Mouse (Mus musculus): ENCODE measurements at regions not wholly inside any gene's neighbourhood (a gene's known extent, or its start where the extent isn't known, plus 50 kb on each side); places are given as distances from the start of the nearest gene placed in this dataset.

DNA sequence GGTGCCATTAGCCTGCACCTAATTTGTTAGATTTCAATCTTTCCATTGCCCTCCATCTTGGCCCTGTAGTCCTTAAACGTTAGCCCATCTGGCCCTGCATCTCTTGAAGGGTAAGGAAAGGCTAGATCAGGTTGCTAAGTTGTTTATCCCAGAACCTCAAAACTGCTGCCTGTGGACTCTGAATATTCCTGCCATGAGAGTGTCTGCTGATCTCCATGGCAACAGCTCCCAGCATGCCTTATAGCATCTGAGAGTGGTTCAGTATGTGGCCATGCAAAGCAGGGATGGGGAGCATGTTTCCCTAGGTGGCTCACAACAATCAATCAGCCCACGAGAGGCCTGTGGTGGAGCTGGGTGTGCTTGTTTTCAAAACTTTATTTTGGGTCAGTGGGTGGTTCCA is 346.3 kb downstream of the Rps24 start:
- H3K9ac ChIP-seq (ENCODE audit: low read depth, low read length), result no peak overlapping the region
- no peaks in the 10 kb centered on the region for H3K36me3 ChIP-seq (ENCODE audit: control insufficient read depth, insufficient read depth)
- 39% methylated on average over 2 of the region's 2 CpGs for WGBS (ENCODE audit: insufficient replicate concordance)
- H3K27me3 ChIP-seq (ENCODE audit: control insufficient read depth, insufficient read depth, low read depth, low read length), result no peaks in the 10 kb centered on the region
- H3K27ac ChIP-seq (ENCODE audit: low read length), result no peak overlapping the region
- H3K9me3 ChIP-seq (replicated peaks; ENCODE audit: control insufficient read depth, low read length), result no peaks in the 10 kb centered on the region
- H3K4me3 ChIP-seq (ENCODE audit: low read depth, low read length), result no peak overlapping the region
- ATAC-seq (ENCODE audit: low read depth), result no peak
- H3K4me1 ChIP-seq (ENCODE audit: control insufficient read depth, low read depth, low read length), result no peaks in the 10 kb centered on the region
- H3K4me2 ChIP-seq (ENCODE audit: low read depth, low read length), result no peak overlapping the region

DNA sequence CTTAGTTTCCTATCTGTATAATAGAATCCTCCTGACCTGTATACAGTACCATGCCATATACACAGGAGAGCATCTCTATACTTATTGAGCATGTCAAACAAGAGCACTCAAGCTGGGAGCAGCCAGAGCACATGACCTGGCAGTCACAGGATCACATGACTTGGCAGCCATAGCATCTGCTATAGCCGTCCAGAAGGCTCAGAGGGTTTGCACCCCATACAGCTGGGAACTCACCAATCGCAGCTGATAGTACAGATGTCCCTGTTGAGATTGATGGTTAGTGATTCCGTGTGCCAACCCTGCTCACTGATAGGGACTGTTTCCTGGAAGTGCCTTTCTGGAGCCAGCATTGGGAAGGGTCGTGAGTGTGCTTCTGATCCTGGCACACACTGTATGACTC is 351.3 kb downstream of the Rps24 start:
- WGBS (ENCODE audit: insufficient replicate concordance), result 52% methylated on average over 4 of the region's 4 CpGs
- no peaks in the 10 kb centered on the region for H3K9me3 ChIP-seq (replicated peaks; ENCODE audit: control insufficient read depth, low read length)
- H3K27me3 ChIP-seq (ENCODE audit: control insufficient read depth, insufficient read depth, low read depth, low read length), result no peaks in the 10 kb centered on the region
- no peak overlapping the region for H3K4me2 ChIP-seq (ENCODE audit: low read depth, low read length)
- no peak for ATAC-seq (ENCODE audit: low read depth)
- no peak overlapping the region for H3K27ac ChIP-seq (ENCODE audit: low read length)
- H3K4me1 ChIP-seq (ENCODE audit: control insufficient read depth, low read depth, low read length), result no peaks in the 10 kb centered on the region
- H3K4me3 ChIP-seq (ENCODE audit: low read depth, low read length), result no peak overlapping the region
- H3K9ac ChIP-seq (ENCODE audit: low read depth, low read length), result no peak overlapping the region
- H3K36me3 ChIP-seq (ENCODE audit: control insufficient read depth, insufficient read depth), result no peaks in the 10 kb centered on the region

DNA sequence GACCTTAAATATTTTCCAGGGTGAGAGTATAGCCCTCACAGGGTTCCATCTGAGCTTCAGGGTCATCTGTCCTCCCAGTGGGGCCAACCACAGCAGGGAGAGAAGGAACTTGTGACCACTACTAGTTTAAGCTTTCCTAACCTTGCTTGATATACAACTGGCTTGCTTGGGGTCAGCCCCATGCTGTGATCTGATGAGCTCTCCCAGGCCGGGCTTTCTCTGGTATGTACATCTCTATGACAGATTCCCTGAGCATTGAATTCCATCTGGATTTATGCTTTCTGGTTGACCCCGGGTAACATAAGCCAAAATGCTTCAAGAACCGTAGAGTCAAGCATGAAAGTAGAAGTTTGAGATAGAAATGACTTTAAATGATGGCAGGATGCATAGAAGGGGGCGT is 352.1 kb downstream of the Rps24 start:
- Histone ChIP-seq H3K4me2 (ENCODE audit: low read depth, low read length) (no peak overlapping the region), H3K9me3 (replicated peaks; ENCODE audit: control insufficient read depth, low read length) (no peaks in the 10 kb centered on the region), H3K4me3 (ENCODE audit: low read depth, low read length) (no peak overlapping the region), H3K36me3 (ENCODE audit: control insufficient read depth, insufficient read depth) (no peaks in the 10 kb centered on the region), H3K27ac (ENCODE audit: low read length) (no peak overlapping the region), H3K4me1 (ENCODE audit: control insufficient read depth, low read depth, low read length) (no peaks in the 10 kb centered on the region), H3K9ac (ENCODE audit: low read depth, low read length) (no peak overlapping the region), H3K27me3 (ENCODE audit: control insufficient read depth, insufficient read depth, low read depth, low read length) (no peaks in the 10 kb centered on the region)
- ATAC-seq (ENCODE audit: low read depth), result no peak
- 52% methylated on average over 4 of the region's 4 CpGs for WGBS (ENCODE audit: insufficient replicate concordance)

DNA sequence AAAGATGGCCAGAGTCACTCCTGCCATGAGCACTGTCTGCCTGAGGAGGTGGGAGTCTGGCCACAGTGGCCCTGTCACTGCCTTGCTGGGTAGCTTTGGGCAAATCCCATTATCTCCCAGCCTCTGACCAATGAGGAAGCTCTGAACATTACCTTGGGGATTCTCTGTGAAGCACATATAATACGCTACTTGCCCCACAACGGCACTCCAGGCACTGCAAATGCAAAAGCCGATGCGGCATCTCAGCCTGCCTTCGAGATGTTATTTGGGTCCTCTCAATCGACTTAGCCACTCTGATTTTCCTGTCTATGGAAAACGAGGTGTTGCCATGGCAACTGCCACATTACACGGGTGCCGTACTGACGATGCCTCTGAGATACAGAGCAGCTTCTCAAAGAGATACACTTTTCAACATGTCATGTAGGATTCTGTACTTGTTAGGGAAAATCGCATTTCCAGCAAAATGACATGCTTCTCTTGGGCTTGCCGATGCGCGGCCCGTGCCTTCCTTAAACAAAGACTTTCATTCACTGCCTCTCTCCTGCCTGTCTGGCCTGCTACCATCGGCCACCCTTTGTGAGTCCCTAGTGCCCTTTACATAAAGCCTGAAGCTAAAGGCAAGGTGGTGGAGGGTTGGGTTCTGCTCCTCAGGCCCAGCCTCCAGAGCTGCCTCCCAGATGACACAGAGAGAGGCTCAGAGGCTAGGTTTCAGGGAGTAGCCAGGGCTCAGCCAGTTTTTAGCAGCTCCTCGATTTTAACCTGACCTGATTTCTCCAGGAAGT is 355.0 kb downstream of the Rps24 start:
- H3K27ac ChIP-seq (ENCODE audit: low read length), result no peak overlapping the region
- no peak overlapping the region for H3K9ac ChIP-seq (ENCODE audit: low read depth, low read length)
- H3K4me3 ChIP-seq (ENCODE audit: low read depth, low read length), result no peak overlapping the region
- H3K9me3 ChIP-seq (replicated peaks; ENCODE audit: control insufficient read depth, low read length), result no peaks in the 10 kb centered on the region
- no peaks in the 10 kb centered on the region for H3K36me3 ChIP-seq (ENCODE audit: control insufficient read depth, insufficient read depth)
- H3K4me2 ChIP-seq (ENCODE audit: low read depth, low read length), result no peak overlapping the region
- ATAC-seq (ENCODE audit: low read depth), result no peak
- no peaks in the 10 kb centered on the region for H3K4me1 ChIP-seq (ENCODE audit: control insufficient read depth, low read depth, low read length)
- WGBS (ENCODE audit: insufficient replicate concordance), result 70% methylated on average over 17 of the region's 17 CpGs
- no peaks in the 10 kb centered on the region for H3K27me3 ChIP-seq (ENCODE audit: control insufficient read depth, insufficient read depth, low read depth, low read length)

DNA sequence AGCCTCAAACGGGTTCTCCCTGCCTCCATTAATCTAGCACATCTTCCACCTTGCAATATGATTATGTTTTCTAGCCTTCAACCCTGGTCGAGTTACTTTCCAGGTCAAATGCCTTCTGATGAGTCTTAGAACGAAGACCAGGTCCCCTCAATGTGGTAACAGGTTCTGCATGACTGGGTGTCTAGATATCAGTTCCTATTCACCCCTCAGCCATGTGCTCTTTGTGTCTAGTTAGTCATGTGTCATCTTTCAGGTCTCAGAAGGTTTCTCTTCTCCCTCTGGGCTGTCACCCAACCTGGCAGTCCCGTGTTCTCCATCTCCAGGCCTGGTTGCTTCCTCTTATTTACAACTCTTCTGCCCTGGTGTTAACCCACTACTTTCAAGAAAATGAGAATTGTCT is 356.7 kb downstream of the Rps24 start:
- Histone ChIP-seq H3K27me3 (ENCODE audit: control insufficient read depth, insufficient read depth, low read depth, low read length) (no peaks in the 10 kb centered on the region), H3K9ac (ENCODE audit: low read depth, low read length) (no peak overlapping the region), H3K4me1 (ENCODE audit: control insufficient read depth, low read depth, low read length) (no peaks in the 10 kb centered on the region), H3K9me3 (replicated peaks; ENCODE audit: control insufficient read depth, low read length) (no peaks in the 10 kb centered on the region), H3K36me3 (ENCODE audit: control insufficient read depth, insufficient read depth) (no peaks in the 10 kb centered on the region), H3K4me3 (ENCODE audit: low read depth, low read length) (no peak overlapping the region), H3K27ac (ENCODE audit: low read length) (no peak overlapping the region), H3K4me2 (ENCODE audit: low read depth, low read length) (no peak overlapping the region)
- ATAC-seq (ENCODE audit: low read depth), result no peak
- WGBS (ENCODE audit: insufficient replicate concordance), result 28% methylated on average over 4 of the region's 4 CpGs

DNA sequence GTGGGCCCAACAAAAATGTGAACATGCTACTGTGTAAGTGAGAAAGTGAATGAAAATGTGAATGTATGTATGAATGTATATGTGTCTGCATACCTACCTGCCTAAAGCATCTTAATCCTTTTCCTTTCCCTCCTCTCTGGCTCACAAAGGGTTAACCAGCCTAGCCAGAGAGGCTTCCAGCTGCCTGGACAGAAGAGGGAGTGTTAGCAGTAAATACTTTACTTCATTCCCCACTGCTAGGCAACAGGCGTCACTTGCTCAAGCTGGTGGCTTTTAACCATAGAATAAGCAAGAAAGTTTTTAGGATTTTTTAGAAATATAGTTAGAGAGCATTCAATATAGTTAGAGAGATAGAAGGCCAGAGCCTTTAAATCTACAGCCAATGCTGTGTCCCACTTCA is 363.6 kb downstream of the Rps24 start:
- Histone ChIP-seq H3K4me3 (ENCODE audit: low read depth, low read length) (no peak overlapping the region), H3K9ac (ENCODE audit: low read depth, low read length) (no peak overlapping the region), H3K36me3 (ENCODE audit: control insufficient read depth, insufficient read depth) (no peaks in the 10 kb centered on the region), H3K9me3 (replicated peaks; ENCODE audit: control insufficient read depth, low read length) (no peaks in the 10 kb centered on the region), H3K27me3 (ENCODE audit: control insufficient read depth, insufficient read depth, low read depth, low read length) (no peaks in the 10 kb centered on the region), H3K4me1 (ENCODE audit: control insufficient read depth, low read depth, low read length) (no peaks in the 10 kb centered on the region), H3K27ac (ENCODE audit: low read length) (no peak overlapping the region), H3K4me2 (ENCODE audit: low read depth, low read length) (no peak overlapping the region)
- WGBS (ENCODE audit: insufficient replicate concordance), result 47% methylated on average over 1 of the region's 1 CpGs
- no peak for ATAC-seq (ENCODE audit: low read depth)

DNA sequence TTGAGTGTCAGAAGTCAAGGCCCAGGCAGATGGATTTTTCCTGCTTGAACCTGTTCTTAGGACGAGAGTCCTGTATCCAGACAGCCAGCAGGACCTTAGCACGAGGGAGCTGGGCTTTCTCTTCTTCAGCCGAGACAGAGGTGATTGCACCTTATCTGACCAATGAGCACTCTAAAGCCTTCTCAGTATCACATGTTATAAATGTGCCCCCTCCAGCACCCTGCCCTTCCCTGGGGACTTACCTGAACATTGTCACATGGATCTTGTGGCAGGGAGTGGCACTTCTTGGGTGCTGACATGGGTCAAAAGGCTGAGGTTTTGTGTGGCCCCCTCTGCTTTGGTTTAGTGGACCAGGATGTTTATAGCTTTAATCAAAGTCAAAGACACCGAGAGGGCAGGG is 367.5 kb downstream of the Rps24 start:
- Histone ChIP-seq H3K4me1 (ENCODE audit: control insufficient read depth, low read depth, low read length) (no peaks in the 10 kb centered on the region), H3K4me2 (ENCODE audit: low read depth, low read length) (no peak overlapping the region), H3K27me3 (ENCODE audit: control insufficient read depth, insufficient read depth, low read depth, low read length) (no peaks in the 10 kb centered on the region), H3K36me3 (ENCODE audit: control insufficient read depth, insufficient read depth) (no peaks in the 10 kb centered on the region), H3K9ac (ENCODE audit: low read depth, low read length) (no peak overlapping the region), H3K4me3 (ENCODE audit: low read depth, low read length) (no peak overlapping the region), H3K27ac (ENCODE audit: low read length) (no peak overlapping the region), H3K9me3 (replicated peaks; ENCODE audit: control insufficient read depth, low read length) (no peaks in the 10 kb centered on the region)
- ATAC-seq (ENCODE audit: low read depth), result no peak
- 45% methylated on average over 4 of the region's 4 CpGs for WGBS (ENCODE audit: insufficient replicate concordance)

GRCm38 (mm10) chr14:24862171-24862570 is 375.2 kb downstream of the Rps24 start:
- Histone ChIP-seq H3K9ac (ENCODE audit: low read depth, low read length) (no peak overlapping the region), H3K27me3 (ENCODE audit: control insufficient read depth, insufficient read depth, low read depth, low read length) (no peaks in the 10 kb centered on the region), H3K4me1 (ENCODE audit: control insufficient read depth, low read depth, low read length) (no peaks in the 10 kb centered on the region), H3K9me3 (replicated peaks; ENCODE audit: control insufficient read depth, low read length) (no peaks in the 10 kb centered on the region), H3K36me3 (ENCODE audit: control insufficient read depth, insufficient read depth) (no peaks in the 10 kb centered on the region), H3K4me3 (ENCODE audit: low read depth, low read length) (no peak overlapping the region), H3K4me2 (ENCODE audit: low read depth, low read length) (no peak overlapping the region), H3K27ac (ENCODE audit: low read length) (no peak overlapping the region)
- no peak for ATAC-seq (ENCODE audit: low read depth)
- WGBS (ENCODE audit: insufficient replicate concordance), result 60% methylated on average over 8 of the region's 8 CpGs

DNA sequence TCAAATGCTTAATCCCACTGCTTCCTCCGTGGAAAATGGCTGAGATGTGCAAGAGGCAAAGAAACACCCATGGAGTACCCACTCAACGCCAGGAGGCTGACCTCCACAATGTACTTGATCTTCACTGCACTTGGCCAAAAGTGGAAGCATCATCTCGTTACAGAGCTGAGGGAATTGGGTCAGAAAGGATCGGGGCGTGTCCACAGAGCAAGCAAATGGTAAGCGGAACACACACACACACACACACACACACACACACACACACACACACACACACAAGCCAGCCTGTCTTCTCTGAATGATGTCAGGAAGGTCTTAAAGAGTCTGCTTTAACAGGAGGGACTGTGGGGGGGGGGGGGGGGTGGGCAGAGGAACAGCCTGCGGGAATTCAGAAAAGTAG is 375.7 kb downstream of the Rps24 start:
- Histone ChIP-seq H3K9me3 (replicated peaks; ENCODE audit: control insufficient read depth, low read length) (no peaks in the 10 kb centered on the region), H3K4me1 (ENCODE audit: control insufficient read depth, low read depth, low read length) (no peaks in the 10 kb centered on the region), H3K36me3 (ENCODE audit: control insufficient read depth, insufficient read depth) (no peaks in the 10 kb centered on the region), H3K9ac (ENCODE audit: low read depth, low read length) (no peak overlapping the region), H3K27ac (ENCODE audit: low read length) (no peak overlapping the region), H3K4me3 (ENCODE audit: low read depth, low read length) (no peak overlapping the region), H3K4me2 (ENCODE audit: low read depth, low read length) (no peak overlapping the region), H3K27me3 (ENCODE audit: control insufficient read depth, insufficient read depth, low read depth, low read length) (no peaks in the 10 kb centered on the region)
- 57% methylated on average over 7 of the region's 7 CpGs for WGBS (ENCODE audit: insufficient replicate concordance)
- ATAC-seq (ENCODE audit: low read depth), result no peak
